Mouse (Mus musculus) Patski (cell line): ENCODE measurements at regions not wholly inside any gene's neighbourhood (a gene's known extent, or its start where the extent isn't known, plus 50 kb on each side); places are given as distances from the start of the nearest gene placed in this dataset.

Source experiments
- ATAC-seq: fragments of 100-300 bp; one replicate; pipeline ENCODE4 v1.8.0; 2021
- CTCF ChIA-PET: fragments of 350-600 bp; sonication (Branson Sonifier 250); formaldehyde crosslinking; loops from one replicate; lab custom pipeline; 2022; ENCODE audit warnings: inconsistent platforms; lab: Charles Lee
- POLR2A ChIA-PET: fragments of 350-600 bp; sonication (Branson Sonifier 250); formaldehyde crosslinking; loops from one replicate; lab custom pipeline; 2022; ENCODE audit warnings: antibody characterized with exemption, inconsistent platforms; lab: Charles Lee
- DNase-seq: peaks from one replicate; pipeline ENCODE4 v3.0.0-alpha.2; 2011; ENCODE audit warnings: low read depth, low spot score
- H3K27me3 ChIP-seq: fragments of 371-371 bp; one replicate; pipeline ENCODE4 v1.5.1; 2021
- CTCF ChIP-seq: fragments of 100-300 bp; IDR thresholded peaks from one replicate; pipeline ENCODE4 v1.5.1; 2021
- in situ Hi-C: fragments of 300-500 bp; cut with MboI; formaldehyde crosslinking; loops from 3 replicates; pipeline ENCODE4 v1.11.1; 2018; ENCODE audit warnings: low pct_unique_long_range_greater_than_20kb, mixed read lengths

GRCm38 (mm10) chr8:11112908-11113532 lies 104.8 kb upstream of the Irs2 start:
- ChIA-PET CTCF (interaction anchor here (1.1 to 1.3 kb wide), 2 partner anchors 9 to 55 kb away, joined by 3 to 4 read pairs; no protein-coding TSS in a partner anchor), POLR2A (no interaction called here)
- ATAC-seq (no peak), DNase-seq (no peak)
- no peaks in the 10 kb centered on the region for H3K27me3 ChIP-seq
- in situ Hi-C loops = no loop called here
- TF ChIP-seq CTCF = no peak

- TF ChIP-seq CTCF = no peak
- no peak for DNase-seq
- no peaks in the 10 kb centered on the region for H3K27me3 ChIP-seq
- CTCF ChIA-PET = interaction anchor here (1.3 kb wide), 1 partner anchor 8 kb away, joined by 4 read pairs; no protein-coding TSS in a partner anchor
- POLR2A ChIA-PET = no interaction called here
- in situ Hi-C loops = no loop called here
- no peak for ATAC-seq
Observed at GRCm38 (mm10) chr8:11111987-11112386, 103.7 kb upstream of the Irs2 start.

GRCm38 (mm10) chr8:11107435-11107834 lies 99.2 kb upstream of the Irs2 start:
- no peak for ATAC-seq
- no peak for DNase-seq
- ChIA-PET CTCF (interaction anchor here (0.9 kb wide), 1 partner anchor 10 kb away, joined by 3 read pairs; no protein-coding TSS in a partner anchor), POLR2A (interaction anchor here (0.7 kb wide), 1 partner anchor 385 kb away, joined by 4 read pairs; no protein-coding TSS in a partner anchor)
- TF ChIP-seq CTCF = no peak
- peaks cover 7% of the 10 kb centered on the region for H3K27me3 ChIP-seq
- in situ Hi-C loops = no loop called here

GRCm38 (mm10) chr8:11107021-11107420 lies 98.8 kb upstream of the Irs2 start:
- peaks cover 7% of the 10 kb centered on the region for H3K27me3 ChIP-seq
- DNase-seq (no peak), ATAC-seq (no peak)
- no peak for TF ChIP-seq CTCF
- CTCF ChIA-PET = interaction anchor here (2.2 kb wide), 1 partner anchor 8 kb away, joined by 4 read pairs; no protein-coding TSS in a partner anchor
- POLR2A ChIA-PET = interaction anchor here (0.7 kb wide), 1 partner anchor 384 kb away, joined by 4 read pairs; no protein-coding TSS in a partner anchor
- in situ Hi-C loops = no loop called here

- H3K27me3 ChIP-seq = peaks cover 9% of the 10 kb centered on the region
- in situ Hi-C loops = no loop called here
- ChIA-PET POLR2A (no interaction called here), CTCF (interaction anchor here (1.0 to 1.1 kb wide), 2 partner anchors 8 to 27 kb away, joined by 3 to 4 read pairs; no protein-coding TSS in a partner anchor)
- DNase-seq (no peak), ATAC-seq (no peak)
- TF ChIP-seq CTCF = no peak
Observed at GRCm38 (mm10) chr8:11103745-11104607, 95.7 kb upstream of the Irs2 start.

- H3K27me3 ChIP-seq = peaks cover 9% of the 10 kb centered on the region
- ATAC-seq = no peak
- DNase-seq = no peak
- no peak for TF ChIP-seq CTCF
- ChIA-PET POLR2A (no interaction called here), CTCF (interaction anchor here (1.2 kb wide), 1 partner anchor 24 kb away, joined by 3 read pairs; no protein-coding TSS in a partner anchor)
- in situ Hi-C loops = no loop called here
Observed at GRCm38 (mm10) chr8:11100310-11100709, 92.1 kb upstream of the Irs2 start.

- no peak for TF ChIP-seq CTCF
- ChIA-PET POLR2A (no interaction called here), CTCF (interaction anchor here (1.2 kb wide), 1 partner anchor 25 kb away, joined by 3 read pairs; no protein-coding TSS in a partner anchor)
- DNase-seq (no peak), ATAC-seq (no peak)
- in situ Hi-C loops = no loop called here
- peaks cover 2% of the 10 kb centered on the region for H3K27me3 ChIP-seq
Observed at GRCm38 (mm10) chr8:11099591-11099855, 91.3 kb upstream of the Irs2 start.

GRCm38 (mm10) chr8:11098790-11099590 lies 90.7 kb upstream of the Irs2 start:
- ATAC-seq = no peak
- ChIA-PET POLR2A (no interaction called here), CTCF (no interaction called here)
- peaks cover 2% of the 10 kb centered on the region for H3K27me3 ChIP-seq
- no peak for TF ChIP-seq CTCF
- in situ Hi-C loops = no loop called here
- DNase-seq = no peak

GRCm38 (mm10) chr8:11098228-11098778 lies 90.0 kb upstream of the Irs2 start:
- ChIA-PET CTCF (no interaction called here), POLR2A (no interaction called here)
- TF ChIP-seq CTCF = no peak
- in situ Hi-C loops = no loop called here
- no peak for DNase-seq
- peaks cover 2% of the 10 kb centered on the region for H3K27me3 ChIP-seq
- ATAC-seq = no peak

GRCm38 (mm10) chr8:11097813-11098212 lies 89.6 kb upstream of the Irs2 start:
- CTCF ChIA-PET = no interaction called here
- in situ Hi-C loops = no loop called here
- ATAC-seq (no peak), DNase-seq (no peak)
- TF ChIP-seq CTCF = no peak
- POLR2A ChIA-PET = no interaction called here
- H3K27me3 ChIP-seq = peaks cover 2% of the 10 kb centered on the region
